Mouse (Mus musculus) adrenal gland, postnatal 4 days (tissue): ENCODE data around the gene Rpap1. TPM values are rescaled to one million over a fixed set of nuclear protein-coding genes. Genes with fewer than 3 reads are reported as not detected.
A peak's percentile ranks its signal among the peaks of the same experiment; 100 is the strongest.
"Not testable (repeated sequence)": the region's sequence is repeated elsewhere in the genome, so short reads cannot be mapped to it uniquely, and the experiment has no call there.

Experiments used
- DNase-seq, 2 experiments: peaks; one replicate each; pipeline ENCODE4 v3.0.0; 2021 to 2022; ENCODE audit warnings: low spot score in 2 of 2, mixed read lengths in 2 of 2
- total RNA-seq, 2 experiments: library from RNA; stranded (reverse); gene quantifications; 2 replicates each; pipeline ENCODE4 v1.2.3; 2021

The Rpap1 gene
- total RNA-seq, 2 experiments from 2014 or later = 30.0 to 30.8 TPM

DNA sequence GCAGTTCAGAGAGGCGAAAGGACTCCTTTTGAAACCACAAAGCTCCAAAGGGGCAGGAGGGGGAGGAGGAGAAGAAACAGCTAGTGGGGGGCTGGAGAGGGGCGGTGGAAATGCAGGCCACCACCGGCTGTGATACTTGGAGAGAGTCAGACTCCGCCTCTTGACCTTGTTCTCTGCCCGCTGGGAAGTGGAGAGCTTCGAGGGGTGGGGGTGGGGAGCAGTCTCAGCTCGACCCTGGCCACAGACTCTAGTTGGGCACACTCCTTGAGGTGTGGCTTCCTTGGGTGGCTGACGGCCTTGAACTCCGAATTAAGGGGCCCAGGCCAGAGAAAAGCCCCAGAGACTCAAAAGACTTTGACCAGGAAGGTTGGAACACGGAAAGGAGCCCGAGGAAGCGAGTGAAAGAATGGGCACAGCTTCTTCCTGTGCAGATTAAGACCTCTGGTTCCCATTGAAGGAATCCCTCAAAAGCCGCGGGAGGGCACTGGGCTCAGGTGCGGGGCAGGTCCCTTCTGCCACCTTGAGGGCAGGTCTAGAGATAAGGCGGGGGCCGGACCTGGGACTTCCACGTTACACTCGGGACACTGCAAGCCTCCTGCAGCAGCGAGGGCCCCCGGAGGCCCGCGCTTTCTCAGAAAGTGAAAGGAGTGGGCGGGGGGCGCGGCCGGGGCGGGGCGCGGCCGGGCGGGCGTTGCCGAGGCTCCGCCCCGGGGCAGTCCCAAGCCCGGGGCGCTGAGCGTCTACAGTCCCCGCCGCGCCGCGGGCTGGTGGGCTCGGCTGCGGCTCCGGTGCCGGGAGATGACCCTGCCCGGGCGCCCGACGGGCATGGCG, 45.5 kb downstream of the Rpap1 start, which contains the start of gene Itpka:
TSS of gene Itpka (plus strand) at position 757 of the 831 bp plus-strand sequence.
- DNase-seq = peak; percentile 28 to 47

DNA sequence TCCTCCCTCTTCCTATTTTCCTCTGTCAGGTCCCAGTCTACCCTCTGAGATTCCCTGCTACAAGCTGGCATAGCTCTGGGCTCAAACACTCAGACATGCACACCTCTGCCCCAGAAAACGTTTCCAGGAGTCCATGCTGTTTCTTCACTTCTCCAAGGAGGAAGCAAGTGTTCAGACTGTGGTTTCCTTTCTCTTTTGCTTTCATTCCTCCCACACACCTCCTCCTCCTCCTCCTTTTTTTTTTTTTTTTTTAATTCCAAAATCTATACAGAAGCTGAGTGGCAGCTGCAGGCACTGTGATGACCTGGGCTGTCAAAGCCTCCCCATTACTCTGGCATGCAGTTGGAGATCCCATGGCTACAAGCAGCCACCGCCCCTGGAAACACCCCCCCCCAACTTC, 46.8 kb downstream of the Rpap1 start:
- DNase-seq = no peak

DNA sequence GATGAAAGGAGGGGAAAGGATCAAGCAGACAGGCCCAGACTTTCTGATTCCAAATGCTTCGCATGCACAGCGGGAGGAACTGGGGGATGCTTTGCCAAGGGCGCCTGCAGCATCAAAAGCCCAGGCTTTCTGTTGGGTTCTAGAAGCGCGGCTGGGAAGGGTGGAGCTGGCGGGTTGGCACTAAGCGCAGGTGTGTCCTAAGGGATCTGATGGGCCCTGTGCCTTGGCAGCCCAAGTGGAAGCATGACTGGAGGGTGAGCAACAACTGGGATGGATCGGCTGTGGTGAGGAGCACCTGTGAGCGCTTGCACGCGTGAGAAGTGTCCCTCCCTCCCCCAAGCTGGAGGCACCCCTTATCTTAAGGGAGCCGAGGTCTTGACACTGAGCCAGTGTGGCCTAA, 50.2 kb downstream of the Rpap1 start:
- DNase-seq = no peak

DNA sequence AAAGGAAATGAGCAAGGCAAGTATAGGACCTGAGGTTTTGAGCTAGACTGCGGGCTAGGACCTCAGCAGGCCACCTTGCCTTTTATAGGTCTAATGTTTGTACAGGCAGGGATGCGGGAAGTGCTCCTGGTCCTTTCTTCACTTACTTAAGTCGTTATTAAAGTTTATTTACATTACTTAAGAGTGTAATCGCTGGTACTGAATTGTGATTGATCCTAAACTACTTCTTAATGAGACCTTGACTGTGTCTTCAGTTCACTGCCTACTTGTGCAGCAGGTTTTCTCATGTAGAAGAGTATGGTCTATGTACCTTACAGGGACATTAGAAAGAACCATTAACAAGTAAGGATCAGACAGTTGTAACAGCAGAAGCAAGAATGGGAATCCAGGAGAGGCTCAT, 56.6 kb downstream of the Rpap1 start:
- no peak for DNase-seq

DNA sequence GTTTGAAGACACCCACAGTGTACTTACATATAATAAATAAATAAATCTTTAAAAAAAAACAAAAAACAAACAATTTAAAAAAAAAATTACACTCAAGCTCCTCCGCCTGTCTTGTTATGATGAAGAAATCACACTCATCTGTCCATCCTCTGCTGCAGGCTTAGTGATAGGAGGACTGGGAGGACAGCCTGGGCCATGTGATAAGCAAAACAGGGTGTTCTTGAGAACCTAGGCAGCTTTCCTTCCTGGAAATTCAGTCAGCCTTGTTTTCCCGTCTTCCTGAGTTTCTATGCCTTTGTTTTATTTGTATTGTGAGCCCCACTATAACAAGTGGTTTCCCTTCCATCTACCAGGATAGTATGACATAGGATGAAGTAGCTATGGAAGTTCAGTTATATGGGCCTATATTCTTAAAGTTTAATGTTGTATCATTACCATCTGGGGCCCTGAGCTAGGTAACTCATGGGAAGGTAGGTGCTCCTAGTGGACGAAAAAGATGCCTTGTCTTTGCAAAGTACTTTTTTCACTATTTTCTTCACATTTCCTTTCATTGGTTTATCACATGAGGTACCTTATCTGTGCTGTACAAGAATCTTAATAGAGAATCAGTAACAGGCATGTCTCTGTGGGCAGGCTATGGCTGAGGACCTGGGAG, 59.4 kb downstream of the Rpap1 start:
- no peak for DNase-seq

DNA sequence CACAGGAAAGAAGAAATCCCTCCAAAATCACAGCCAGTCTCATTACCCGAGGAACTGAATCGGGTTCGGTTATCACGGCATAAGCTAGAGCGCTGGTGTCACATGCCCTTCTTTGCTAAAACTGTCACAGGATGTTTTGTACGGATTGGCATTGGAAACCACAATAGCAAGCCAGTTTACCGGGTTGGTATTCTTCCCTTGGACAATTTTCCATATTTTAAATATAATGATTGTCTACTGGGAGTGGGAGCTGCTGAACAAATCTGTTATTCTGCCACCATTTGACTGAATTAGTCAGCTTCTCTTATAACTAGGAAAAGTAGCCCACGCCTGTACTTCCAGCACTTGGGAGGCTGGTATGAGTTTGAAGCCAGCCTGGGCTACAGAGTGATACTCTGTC, 66.3 kb downstream of the Rpap1 start:
- DNase-seq = no peak

DNA sequence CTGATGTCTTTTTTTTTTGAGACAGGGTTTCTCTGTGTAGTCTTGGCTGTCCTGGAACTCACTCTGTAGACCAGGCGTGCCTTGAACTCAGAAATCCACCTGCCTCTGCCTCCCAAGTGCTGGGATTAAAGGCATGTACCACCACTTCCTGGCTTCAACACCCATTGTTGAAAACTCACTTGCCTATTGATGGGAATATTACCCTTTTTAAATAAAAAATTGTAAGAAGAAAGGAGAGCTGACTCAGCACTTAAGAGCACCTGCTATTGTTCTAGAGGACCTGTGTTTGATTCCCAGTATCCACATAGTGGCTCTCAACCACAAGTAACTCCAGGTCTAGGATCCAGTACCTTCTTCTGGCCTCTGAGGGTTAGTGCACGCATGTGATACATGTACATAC, 71.5 kb downstream of the Rpap1 start:
- DNase-seq = not testable (repeated sequence)

Other genes with a start within 250 kb of the Rpap1 start
- under 1 TPM; 0.54 to 0.62 TPM for gene Exd1, start 239.9 kb downstream of the Rpap1 start, total RNA-seq
- 100 to 1,000 TPM; 125 to 144 TPM for gene Chp1, start 239.8 kb downstream of the Rpap1 start, total RNA-seq
- 10 to 100 TPM; 20.1 to 21.8 TPM for gene Nusap1, start 169.2 kb downstream of the Rpap1 start, total RNA-seq
- 10 to 100 TPM; 10.5 to 10.7 TPM for gene Oip5, start 169.1 kb downstream of the Rpap1 start, total RNA-seq
- gene Ndufaf1, start 124.7 kb downstream of the Rpap1 start, total RNA-seq = 10 to 100 TPM; 39.1 to 42.6 TPM
- 10 to 100 TPM; 39.8 to 41.6 TPM for gene Rtf1, start 112.5 kb downstream of the Rpap1 start, total RNA-seq
- 1 to 10 TPM; 3.9 to 4.3 TPM for gene Itpka, start 45.2 kb downstream of the Rpap1 start, total RNA-seq
- gene Ltk, start 27.1 kb downstream of the Rpap1 start, total RNA-seq = 1 to 10 TPM; 1.2 to 1.3 TPM
- gene Tyro3, start 10.2 kb upstream of the Rpap1 start, total RNA-seq = 10 to 100 TPM; 13.3 to 15.6 TPM
- 10 to 100 TPM; 56.9 to 58.7 TPM for gene Mga, start 109.7 kb upstream of the Rpap1 start, total RNA-seq
- gene Mapkbp1, start 185.2 kb upstream of the Rpap1 start, total RNA-seq = 10 to 100 TPM; 25.3 to 27.2 TPM
- gene Jmjd7, start 239.9 kb upstream of the Rpap1 start, total RNA-seq = 10 to 100 TPM; 15.0 to 16.8 TPM
- gene Gm28042, start 240.0 kb upstream of the Rpap1 start, total RNA-seq = 1 to 10 TPM; 1.5 to 4.2 TPM
- 1 to 10 TPM; 3.6 to 3.7 TPM for gene Pla2g4b, start 245.9 kb upstream of the Rpap1 start, total RNA-seq